Mouse (Mus musculus): ENCODE data around the gene Tubgcp2. TPM values are rescaled to one million over a fixed set of nuclear protein-coding genes. Genes with fewer than 3 reads are reported as not detected.

Tubgcp2 gene
- 29.9 TPM for polyA plus RNA-seq (2017; shearing (Covaris generic))

GRCm38 (mm10) chr7:140036281-140037170 lies at the start of gene Tubgcp2, which contains the start of gene Zfp511:
Gene Tubgcp2 (minus strand): TSS chr7:140036669.
Gene Zfp511 (plus strand): TSS chr7:140036391.

GRCm38 (mm10) chr7:140082242-140082678 lies 45.8 kb upstream of the Tubgcp2 start, which contains the start of gene Caly:
Gene Caly (minus strand): TSS chr7:140082548.

GRCm38 (mm10) chr7:140048361-140049114 lies 12.1 kb upstream of the Tubgcp2 start, which contains the start of gene Msx3:
Gene Msx3 (minus strand): TSS chr7:140049089.

GRCm38 (mm10) chr7:139992406-139992805 lies 44.1 kb downstream of the Tubgcp2 start, which contains the start of gene Adam8:
Gene Adam8 (minus strand): TSS chr7:139992562.

GRCm38 (mm10) chr7:139978278-139978892 lies 58.1 kb downstream of the Tubgcp2 start, which contains the start of gene 6430531B16Rik:
Gene 6430531B16Rik (minus strand): TSS chr7:139978755.

Other genes with a start within 250 kb of the Tubgcp2 start
- gene Adgra1, start 202.5 kb downstream of the Tubgcp2 start, polyA plus RNA-seq (2017; shearing (Covaris generic)) = not detected
- gene Kndc1, start 142.0 kb downstream of the Tubgcp2 start, polyA plus RNA-seq (2017; shearing (Covaris generic)) = not detected
- gene Utf1, start 92.9 kb downstream of the Tubgcp2 start, polyA plus RNA-seq (2017; shearing (Covaris generic)) = 0.37 TPM
- gene 6430531B16Rik, start 57.9 kb downstream of the Tubgcp2 start, polyA plus RNA-seq (2017; shearing (Covaris generic)) = not detected
- gene Adam8, start 44.1 kb downstream of the Tubgcp2 start, polyA plus RNA-seq (2017; shearing (Covaris generic)) = 0.21 TPM
- 42.6 TPM for gene Zfp511, start 278 bp downstream of the Tubgcp2 start, polyA plus RNA-seq (2017; shearing (Covaris generic))
- gene Msx3, start 12.4 kb upstream of the Tubgcp2 start, polyA plus RNA-seq (2017; shearing (Covaris generic)) = not detected
- gene Caly, start 45.9 kb upstream of the Tubgcp2 start, polyA plus RNA-seq (2017; shearing (Covaris generic)) = not detected
- gene Prap1, start 56.7 kb upstream of the Tubgcp2 start, polyA plus RNA-seq (2017; shearing (Covaris generic)) = not detected
- 2.6 TPM for gene Fuom, start 65.8 kb upstream of the Tubgcp2 start, polyA plus RNA-seq (2017; shearing (Covaris generic))
- 6.3 TPM for gene Paox, start 79.1 kb upstream of the Tubgcp2 start, polyA plus RNA-seq (2017; shearing (Covaris generic))
- 32.1 TPM for gene Echs1, start 79.8 kb upstream of the Tubgcp2 start, polyA plus RNA-seq (2017; shearing (Covaris generic))
- gene Mtg1, start 100.9 kb upstream of the Tubgcp2 start, polyA plus RNA-seq (2017; shearing (Covaris generic)) = 20.7 TPM
- not detected for gene Sprn, start 118.2 kb upstream of the Tubgcp2 start, polyA plus RNA-seq (2017; shearing (Covaris generic))
- gene Olfr522, start 128.1 kb upstream of the Tubgcp2 start, polyA plus RNA-seq (2017; shearing (Covaris generic)) = not detected
- gene Olfr523, start 136.5 kb upstream of the Tubgcp2 start, polyA plus RNA-seq (2017; shearing (Covaris generic)) = not detected
- gene Olfr524, start 169.3 kb upstream of the Tubgcp2 start, polyA plus RNA-seq (2017; shearing (Covaris generic)) = not detected
- gene Cd163l1, start 181.6 kb upstream of the Tubgcp2 start, polyA plus RNA-seq (2017; shearing (Covaris generic)) = not detected
- not detected for gene 5830411N06Rik, start 210.6 kb upstream of the Tubgcp2 start, polyA plus RNA-seq (2017; shearing (Covaris generic))